Mouse (Mus musculus): ENCODE results near the gene Rer1. TPM values are rescaled to one million over a fixed set of nuclear protein-coding genes. Genes with fewer than 3 reads are reported as not detected.

Rer1 gene
- total RNA-seq, 4 experiments from 2014 or later = 96.8 to 116 (median 106) TPM

GRCm38 (mm10) chr4:155074418-155074817 is 11.8 kb downstream of the Rer1 start:
- DNase-seq = no peak

GRCm38 (mm10) chr4:155070921-155071320 is 15.3 kb downstream of the Rer1 start:
- no peak for DNase-seq

- DNase-seq = no peak
Observed at GRCm38 (mm10) chr4:155070199-155070598, 16.0 kb downstream of the Rer1 start.

GRCm38 (mm10) chr4:155069191-155069590 is 17.0 kb downstream of the Rer1 start:
- DNase-seq = no peak

- DNase-seq = no peak
Observed at GRCm38 (mm10) chr4:155068357-155068972, 17.7 kb downstream of the Rer1 start.

- DNase-seq = peak; percentile 96
Observed at GRCm38 (mm10) chr4:155066834-155067522, 19.2 kb downstream of the Rer1 start, which contains the start of gene Pex10. Gene Pex10, plus strand, starts transcription at chr4:155067016.

GRCm38 (mm10) chr4:155065970-155066833 is 20.0 kb downstream of the Rer1 start:
- DNase-seq = peak; percentile 79

- no peak for DNase-seq
Observed at GRCm38 (mm10) chr4:155064474-155064873, 21.7 kb downstream of the Rer1 start.

GRCm38 (mm10) chr4:155063895-155064294 is 22.3 kb downstream of the Rer1 start:
- DNase-seq = no peak

- DNase-seq = no peak
Observed at GRCm38 (mm10) chr4:155058325-155058724, 27.9 kb downstream of the Rer1 start.

- DNase-seq = no peak
Observed at GRCm38 (mm10) chr4:155056724-155057123, 29.5 kb downstream of the Rer1 start, which contains the start of gene Plch2. Gene Plch2, minus strand, starts transcription at chr4:155056784.

GRCm38 (mm10) chr4:155050116-155050515 is 36.1 kb downstream of the Rer1 start:
- DNase-seq = no peak

- DNase-seq = no peak
Observed at GRCm38 (mm10) chr4:155046636-155047035, 39.5 kb downstream of the Rer1 start.

GRCm38 (mm10) chr4:155043289-155043625 is 42.9 kb downstream of the Rer1 start:
- no peak for DNase-seq

GRCm38 (mm10) chr4:155042606-155043288 is 43.4 kb downstream of the Rer1 start:
- DNase-seq = no peak

GRCm38 (mm10) chr4:155040696-155041095 is 45.5 kb downstream of the Rer1 start:
- DNase-seq = no peak

GRCm38 (mm10) chr4:155040197-155040596 is 46.0 kb downstream of the Rer1 start:
- no peak for DNase-seq

GRCm38 (mm10) chr4:155034787-155035186 is 51.4 kb downstream of the Rer1 start:
- DNase-seq = no peak

- no peak for DNase-seq
Observed at GRCm38 (mm10) chr4:155034202-155034601, 52.0 kb downstream of the Rer1 start.

- no peak for DNase-seq
Observed at GRCm38 (mm10) chr4:155033115-155033514, 53.1 kb downstream of the Rer1 start.

GRCm38 (mm10) chr4:155024170-155025010 is 61.8 kb downstream of the Rer1 start:
- DNase-seq = no peak

Data from adrenal gland, adult 8-10 months (tissue).